Mouse (Mus musculus): ENCODE measurements around the gene Lrrc38. TPM values are rescaled to one million over a fixed set of nuclear protein-coding genes. Genes with fewer than 3 reads are reported as not detected.

Lrrc38 gene
- polyA plus RNA-seq, 1 experiment from 2014 or later, result 0.17 TPM

DNA sequence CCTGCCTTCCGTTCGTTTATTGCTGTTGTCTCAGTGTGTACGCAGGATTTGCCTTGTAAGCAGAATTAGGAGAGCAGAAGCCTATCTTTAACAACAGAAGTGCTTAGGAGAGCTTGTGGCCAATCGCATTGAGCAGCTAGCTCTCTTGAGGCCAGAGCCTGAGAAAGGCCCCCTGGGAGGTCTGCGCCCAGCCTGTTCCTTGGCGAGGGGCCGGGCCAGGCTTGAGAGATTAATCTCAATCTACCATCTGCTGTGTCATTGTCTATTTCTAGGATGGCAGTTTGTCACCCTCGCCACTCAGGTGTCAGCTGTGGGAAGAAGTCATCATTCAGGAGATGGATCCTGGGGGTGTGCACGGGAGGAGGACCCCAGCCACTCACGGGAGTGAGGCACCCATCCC, 12.0 kb downstream of the Lrrc38 start:
- no peak overlapping the region for H3K27ac ChIP-seq
- H3K27me3 ChIP-seq, result no peaks in the 10 kb centered on the region
- H3K4me3 ChIP-seq (replicated peaks), result no peak overlapping the region
- no peaks in the 10 kb centered on the region for H3K4me1 ChIP-seq
- no peak overlapping the region for H3K9ac ChIP-seq
- 75% methylated on average over 10 of the region's 10 CpGs for WGBS
- H3K4me2 ChIP-seq, result no peak overlapping the region
- H3K9me3 ChIP-seq (replicated peaks), result no peaks in the 10 kb centered on the region; the same call in 1 of the 2 replicates
- H3K36me3 ChIP-seq, result no peaks in the 10 kb centered on the region
- no peak for ATAC-seq (replicated peaks; ENCODE audit: low FRiP score)

DNA sequence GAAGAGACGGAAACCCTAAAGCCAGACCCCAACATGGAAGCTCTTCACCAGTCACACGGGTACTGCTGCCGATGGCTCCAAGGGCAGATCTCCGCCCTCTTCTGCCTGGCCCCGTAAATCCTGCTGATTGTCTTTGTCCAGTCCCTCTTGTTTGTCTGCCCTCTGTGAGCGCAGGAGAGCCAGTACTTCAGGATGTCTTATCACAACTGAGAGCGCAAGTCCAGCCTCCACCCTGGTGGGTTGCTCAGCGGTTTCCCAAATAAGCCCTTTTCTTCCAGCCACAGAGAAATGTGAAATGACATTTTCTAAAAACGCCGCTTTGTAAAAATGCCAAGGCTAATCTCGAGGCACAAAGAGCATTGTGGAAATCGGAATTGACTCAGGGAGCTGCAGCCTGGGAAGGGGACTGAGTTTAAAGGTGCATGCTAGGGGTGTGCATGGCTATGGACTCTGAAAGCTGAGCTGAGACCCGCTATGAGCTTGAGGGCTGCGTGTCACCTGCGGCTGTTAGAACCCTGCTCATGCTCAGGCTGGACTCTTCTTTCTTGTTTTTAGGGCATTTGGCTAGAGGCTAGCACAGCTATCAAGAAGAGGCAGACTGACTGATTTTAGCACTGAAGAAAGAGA, 17.0 kb downstream of the Lrrc38 start:
- ATAC-seq (replicated peaks; ENCODE audit: low FRiP score), result no peak
- no peak overlapping the region for H3K4me3 ChIP-seq (replicated peaks)
- H3K9ac ChIP-seq, result no peak overlapping the region
- H3K4me1 ChIP-seq, result no peaks in the 10 kb centered on the region
- WGBS, result 45% methylated on average over 15 of the region's 15 CpGs
- H3K36me3 ChIP-seq, result no peaks in the 10 kb centered on the region
- no peak overlapping the region for H3K4me2 ChIP-seq
- no peak overlapping the region for H3K27ac ChIP-seq
- H3K27me3 ChIP-seq, result no peaks in the 10 kb centered on the region
- no peaks in the 10 kb centered on the region for H3K9me3 ChIP-seq (replicated peaks)

DNA sequence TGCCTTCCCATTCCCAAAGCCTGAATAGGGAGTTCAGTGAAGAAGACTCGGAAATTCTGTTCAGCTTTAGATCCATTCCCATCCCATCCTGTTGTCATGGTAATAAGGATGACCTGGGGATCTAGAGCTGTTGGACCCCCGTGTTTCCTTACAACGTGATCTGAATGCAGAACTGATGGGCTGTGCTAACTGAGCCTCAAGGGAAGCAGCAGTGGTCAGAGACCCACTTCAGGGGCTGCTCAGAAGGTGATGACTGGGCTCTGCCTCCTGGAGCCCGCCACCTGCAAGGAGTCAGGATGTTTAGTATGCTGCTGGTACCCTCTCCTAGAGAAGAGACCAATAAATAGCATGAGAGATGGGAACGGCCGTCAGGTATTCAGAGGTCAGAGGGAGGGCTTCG, 29.9 kb downstream of the Lrrc38 start:
- H3K27ac ChIP-seq, result no peak overlapping the region
- 0 out of 2 replicates have a peak, but pooled peaks cover 4% of the 10 kb centered on the region for H3K4me1 ChIP-seq
- no peaks in the 10 kb centered on the region for H3K36me3 ChIP-seq
- ATAC-seq (replicated peaks; ENCODE audit: low FRiP score), result no peak
- no peak overlapping the region for H3K4me3 ChIP-seq (replicated peaks)
- H3K9me3 ChIP-seq (replicated peaks), result no peaks in the 10 kb centered on the region
- H3K4me2 ChIP-seq, result no peak overlapping the region
- no peak overlapping the region for H3K9ac ChIP-seq
- H3K27me3 ChIP-seq, result peaks cover 19% of the 10 kb centered on the region; the same call in 1 of the 2 replicates
- WGBS, result 31% methylated on average over 7 of the region's 7 CpGs

DNA sequence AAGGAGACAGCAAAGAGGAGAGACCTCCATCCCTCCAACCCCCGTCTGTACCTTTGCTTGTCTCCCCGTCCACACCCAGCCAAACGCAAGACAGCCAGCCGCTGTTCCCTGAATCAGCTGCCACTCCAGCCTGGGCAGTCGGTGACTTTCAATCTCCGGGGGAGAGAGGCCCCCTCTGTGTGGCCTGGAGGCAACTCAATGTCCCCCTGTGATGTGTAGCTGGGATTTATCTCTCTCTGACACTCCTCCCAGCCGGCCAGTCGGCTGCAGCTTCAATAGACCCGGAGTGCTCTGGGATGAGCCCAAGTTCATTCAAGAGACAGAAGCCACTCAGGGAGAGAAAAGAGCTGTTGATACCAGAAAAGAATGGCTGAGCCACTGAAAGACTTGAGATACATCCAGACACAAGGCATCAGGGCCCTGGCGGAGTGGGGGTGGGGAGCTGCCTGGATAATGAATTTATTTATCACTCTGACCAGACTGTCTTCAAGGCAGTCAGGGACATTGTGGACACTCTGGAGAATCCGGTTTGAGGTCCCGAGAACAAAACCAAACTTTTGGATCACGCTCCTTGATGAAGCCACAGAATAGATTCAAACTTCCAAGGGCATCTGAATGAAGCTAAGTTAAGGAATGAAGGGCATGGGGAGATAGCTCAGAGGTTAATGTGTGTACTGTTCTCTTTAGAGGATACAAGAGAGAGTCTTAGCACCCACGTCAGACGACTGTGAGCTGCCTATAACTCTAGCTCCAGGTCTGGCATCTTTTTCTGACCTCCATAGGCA, 30.6 kb downstream of the Lrrc38 start:
- 0 out of 2 replicates have a peak, but pooled peaks cover 4% of the 10 kb centered on the region for H3K4me1 ChIP-seq
- no peak for ATAC-seq (replicated peaks; ENCODE audit: low FRiP score)
- no peaks in the 10 kb centered on the region for H3K9me3 ChIP-seq (replicated peaks)
- no peak overlapping the region for H3K4me2 ChIP-seq
- H3K27ac ChIP-seq, result no peak overlapping the region
- WGBS, result 26% methylated on average over 15 of the region's 15 CpGs
- H3K9ac ChIP-seq, result no peak overlapping the region
- H3K4me3 ChIP-seq (replicated peaks), result no peak overlapping the region
- no peaks in the 10 kb centered on the region for H3K36me3 ChIP-seq
- H3K27me3 ChIP-seq, result peaks cover 19% of the 10 kb centered on the region; the same call in 1 of the 2 replicates

DNA sequence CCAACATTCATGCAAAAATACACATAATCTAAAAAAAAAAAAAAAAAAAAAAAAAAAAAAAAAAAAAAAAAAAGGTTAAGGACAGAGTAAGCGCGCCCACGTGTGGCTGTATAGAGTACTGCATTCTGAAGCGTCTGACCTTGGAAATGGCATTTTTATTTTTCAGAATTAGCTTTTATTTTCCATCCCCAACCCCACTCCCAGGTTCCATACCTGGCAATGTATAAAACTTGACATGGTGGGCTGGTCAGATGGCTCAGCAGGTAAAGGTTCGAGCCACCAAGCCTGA, 31.1 kb downstream of the Lrrc38 start:
- H3K9me3 ChIP-seq (replicated peaks), result no peaks in the 10 kb centered on the region
- WGBS, result 0% methylated on average over 5 of the region's 5 CpGs
- H3K36me3 ChIP-seq, result no peaks in the 10 kb centered on the region
- H3K27me3 ChIP-seq, result peaks cover 19% of the 10 kb centered on the region; the same call in 1 of the 2 replicates
- no peak overlapping the region for H3K4me3 ChIP-seq (replicated peaks)
- H3K9ac ChIP-seq, result no peak overlapping the region
- no peak overlapping the region for H3K4me2 ChIP-seq
- no peak for ATAC-seq (replicated peaks; ENCODE audit: low FRiP score)
- no peak overlapping the region for H3K27ac ChIP-seq
- 0 out of 2 replicates have a peak, but pooled peaks cover 4% of the 10 kb centered on the region for H3K4me1 ChIP-seq

- peaks cover 19% of the 10 kb centered on the region; the same call in 1 of the 2 replicates for H3K27me3 ChIP-seq
- no peak for ATAC-seq (replicated peaks; ENCODE audit: low FRiP score)
- no peak overlapping the region for H3K4me3 ChIP-seq (replicated peaks)
- 0 out of 2 replicates have a peak, but pooled peaks cover 4% of the 10 kb centered on the region for H3K4me1 ChIP-seq
- WGBS, result 74% methylated on average over 3 of the region's 3 CpGs
- H3K36me3 ChIP-seq, result no peaks in the 10 kb centered on the region
- no peaks in the 10 kb centered on the region for H3K9me3 ChIP-seq (replicated peaks)
- H3K4me2 ChIP-seq, result no peak overlapping the region
- no peak overlapping the region for H3K9ac ChIP-seq
- H3K27ac ChIP-seq, result no peak overlapping the region
Observed at GRCm38 (mm10) chr4:143382163-143382562, 32.6 kb downstream of the Lrrc38 start.

DNA sequence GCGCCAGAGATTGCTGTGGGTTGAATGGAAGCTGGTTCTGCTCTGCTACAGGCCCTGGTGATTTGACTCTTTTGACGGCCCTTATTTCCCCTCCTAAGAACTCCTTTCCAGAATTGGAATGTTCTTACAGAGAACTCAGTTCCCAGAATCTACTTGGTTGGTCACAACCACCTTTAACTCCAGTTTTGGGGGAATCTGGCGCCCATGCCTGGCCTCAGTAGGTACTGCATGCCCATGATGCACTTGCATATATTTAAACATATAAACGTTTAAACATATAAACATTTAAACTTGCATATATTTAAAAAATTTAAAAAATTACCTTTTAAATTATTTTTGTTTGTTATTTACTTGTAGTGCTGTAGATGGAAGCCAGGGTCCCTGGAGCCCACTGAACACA, 34.1 kb downstream of the Lrrc38 start:
- 43% methylated on average over 4 of the region's 4 CpGs for WGBS
- Histone ChIP-seq H3K27ac (no peak overlapping the region), H3K9ac (no peak overlapping the region), H3K4me3 (replicated peaks) (no peak overlapping the region), H3K4me1 (0 out of 2 replicates have a peak, but pooled peaks cover 4% of the 10 kb centered on the region), H3K4me2 (no peak overlapping the region), H3K9me3 (replicated peaks) (no peaks in the 10 kb centered on the region), H3K36me3 (no peaks in the 10 kb centered on the region), H3K27me3 (peaks cover 14% of the 10 kb centered on the region; the same call in 1 of the 2 replicates)
- no peak for ATAC-seq (replicated peaks; ENCODE audit: low FRiP score)

DNA sequence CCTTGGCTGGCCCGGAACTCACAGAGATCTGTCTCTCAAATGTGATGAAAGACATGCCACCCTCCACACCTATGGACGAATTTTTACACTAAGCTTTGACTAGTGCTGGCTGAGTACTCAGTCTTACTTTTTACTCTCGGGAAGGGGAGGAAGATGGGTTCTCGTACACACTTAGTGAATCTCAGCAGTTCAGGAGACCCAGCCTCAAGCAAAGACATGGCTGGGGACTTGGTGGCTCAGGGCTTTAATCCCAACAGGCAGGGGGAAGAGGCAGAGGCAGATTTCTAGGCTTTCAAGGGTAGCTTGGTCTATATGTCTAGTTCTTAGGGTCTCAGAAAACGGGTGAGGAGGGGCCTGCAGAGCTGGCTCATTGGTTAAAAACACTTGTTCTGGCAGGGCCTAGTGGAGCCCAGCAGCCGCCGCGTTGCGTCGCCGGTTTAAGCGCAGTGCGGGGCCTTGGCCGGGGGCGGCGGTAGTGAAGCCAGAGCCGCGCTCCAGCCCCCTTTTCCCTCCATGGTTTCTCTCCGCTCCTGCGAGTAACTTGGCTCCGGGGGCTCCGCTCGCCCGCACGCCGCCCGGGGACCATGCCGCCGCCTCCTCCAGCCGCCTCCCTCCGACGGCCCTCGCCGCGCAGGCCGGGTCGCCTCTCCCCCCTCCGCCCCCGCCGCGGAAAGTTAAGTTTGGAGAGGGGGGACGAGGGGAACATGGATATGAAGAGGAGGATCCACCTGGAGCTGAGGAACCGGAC, 39.6 kb downstream of the Lrrc38 start:
- no peaks in the 10 kb centered on the region for H3K9me3 ChIP-seq (replicated peaks)
- no peaks in the 10 kb centered on the region for H3K36me3 ChIP-seq
- peak; percentile 85 for ATAC-seq (replicated peaks; ENCODE audit: low FRiP score)
- H3K4me3 ChIP-seq (replicated peaks), result peak overlapping the region; percentile 46
- H3K4me2 ChIP-seq, result peak overlapping the region; percentile 65
- 7% methylated on average over 40 of the region's 43 CpGs for WGBS
- H3K27me3 ChIP-seq, result no peaks in the 10 kb centered on the region
- H3K27ac ChIP-seq, result no peak overlapping the region
- H3K9ac ChIP-seq, result peak overlapping the region; percentile 43
- H3K4me1 ChIP-seq, result no peaks in the 10 kb centered on the region

DNA sequence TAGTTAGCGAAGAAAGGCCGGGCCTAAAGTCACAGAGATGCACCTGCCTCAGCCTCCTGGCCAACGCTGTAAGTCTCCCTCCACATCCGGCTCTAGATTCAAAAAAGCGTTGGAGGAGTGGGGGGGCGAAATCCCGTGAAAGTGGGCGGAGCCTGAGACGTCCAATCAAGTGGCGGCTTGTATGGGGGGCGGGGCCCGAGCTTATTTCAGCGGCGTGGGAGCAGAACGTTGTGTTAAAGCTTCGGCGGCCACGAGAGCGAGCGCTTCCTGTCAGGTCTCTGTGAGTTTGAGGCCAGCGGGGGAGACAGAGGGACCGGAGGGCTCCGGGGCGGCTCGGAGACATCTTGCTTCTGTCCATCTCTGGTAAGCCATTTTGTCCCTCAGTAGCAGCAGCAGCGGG, 44.6 kb downstream of the Lrrc38 start, which contains the start of gene Pramel1:
Pramel1 (plus strand) TSS at position 248 of the 400 bp plus-strand sequence.
- WGBS, result 80% methylated on average over 26 of the region's 26 CpGs
- H3K4me2 ChIP-seq, result no peak within 1 kb of the TSS
- no peaks in the 10 kb centered on the region for H3K9me3 ChIP-seq (replicated peaks)
- H3K27ac ChIP-seq, result no peak within 1 kb of the TSS
- H3K4me1 ChIP-seq, result no peaks in the 10 kb centered on the region
- H3K4me3 ChIP-seq (replicated peaks), result no peak within 1 kb of the TSS
- H3K27me3 ChIP-seq, result no peaks in the 10 kb centered on the region
- ATAC-seq (replicated peaks; ENCODE audit: low FRiP score), result no peak
- no peak within 1 kb of the TSS for H3K9ac ChIP-seq
- H3K36me3 ChIP-seq, result no peaks in the 10 kb centered on the region

- Histone ChIP-seq H3K9me3 (replicated peaks) (no peaks in the 10 kb centered on the region; the same call in 1 of the 2 replicates), H3K36me3 (peaks cover 27% of the 10 kb centered on the region), H3K4me1 (peaks cover 7% of the 10 kb centered on the region), H3K4me3 (replicated peaks) (peak overlapping the region; percentile 73), H3K4me2 (peak overlapping the region; percentile 63), H3K9ac (peak overlapping the region; percentile 53), H3K27me3 (0 out of 2 replicates have a peak, but pooled peaks cover 3% of the 10 kb centered on the region), H3K27ac (no peak overlapping the region)
- 65% methylated on average over 5 of the region's 5 CpGs for WGBS
- peak; percentile 27 for ATAC-seq (replicated peaks; ENCODE audit: low FRiP score)
Observed at GRCm38 (mm10) chr4:143411566-143412218, 62.1 kb downstream of the Lrrc38 start.

DNA sequence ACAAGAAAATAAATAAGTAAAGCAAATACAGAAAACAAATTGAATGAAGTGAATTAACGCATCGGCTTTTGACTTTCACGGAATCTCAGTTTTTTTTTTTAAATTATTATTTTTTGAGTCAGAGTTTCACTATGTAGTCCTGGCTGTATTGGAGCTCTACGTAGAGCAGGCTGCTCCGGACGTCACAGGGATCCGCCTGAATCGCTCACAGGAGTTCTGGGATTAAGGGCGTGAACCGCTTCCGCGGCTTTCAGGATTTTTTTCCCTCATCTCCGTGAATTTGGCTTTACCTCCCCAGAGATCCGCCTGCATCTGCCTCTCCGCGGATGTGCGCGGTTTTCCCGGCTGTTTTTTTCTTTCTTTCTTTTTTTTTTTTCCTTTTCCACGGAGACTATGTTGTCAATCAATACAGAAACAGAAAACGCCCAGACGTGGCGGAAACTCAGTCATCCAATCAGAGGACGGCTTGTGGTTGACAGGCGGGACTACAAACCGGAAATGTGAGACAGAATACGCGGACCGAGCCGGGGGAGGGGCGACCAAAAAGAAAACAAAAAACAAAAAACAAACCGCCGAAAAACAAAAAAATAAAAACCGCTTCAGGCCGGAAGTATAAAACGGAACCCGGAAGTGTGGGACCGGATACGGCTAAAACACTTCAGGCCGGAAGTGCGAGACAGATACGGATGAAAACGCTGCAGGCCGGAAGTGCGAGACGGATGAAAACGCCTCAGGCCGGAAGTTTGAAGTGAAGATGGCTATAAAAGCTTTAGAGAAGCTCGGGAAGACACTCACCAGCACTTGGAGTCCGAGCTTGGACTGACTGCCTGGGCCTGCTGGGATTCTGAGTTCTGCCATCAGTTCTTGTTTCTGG, 62.9 kb downstream of the Lrrc38 start, which contains the start of gene Pramef8:
Pramef8 (plus strand) TSS at position 208 of the 874 bp plus-strand sequence.
- Histone ChIP-seq H3K9ac (peak within 1 kb of the TSS; percentile 53), H3K4me1 (peaks cover 7% of the 10 kb centered on the region), H3K27me3 (0 out of 2 replicates have a peak, but pooled peaks cover 3% of the 10 kb centered on the region), H3K4me3 (replicated peaks) (peak within 1 kb of the TSS; percentile 73), H3K4me2 (peak within 1 kb of the TSS; percentile 63), H3K36me3 (peaks cover 35% of the 10 kb centered on the region), H3K27ac (peak within 1 kb of the TSS; percentile 90), H3K9me3 (replicated peaks) (no peaks in the 10 kb centered on the region; the same call in 1 of the 2 replicates)
- ATAC-seq (replicated peaks; ENCODE audit: low FRiP score), result peak; percentile 94
- under 1% methylated on average over 50 of the region's 50 CpGs for WGBS

All from kidney, embryonic 15.5 days (tissue).